Mouse (Mus musculus) layer of hippocampus, postnatal 14 days (tissue): ENCODE results near the gene 6030458C11Rik. TPM values are rescaled to one million over a fixed set of nuclear protein-coding genes. Genes with fewer than 3 reads are reported as not detected.
"Not testable (repeated sequence)": the region's sequence is repeated elsewhere in the genome, so short reads cannot be mapped to it uniquely, and the experiment has no call there.

Experiments used
- DNase-seq, 2 experiments: peaks; one replicate each; pipeline ENCODE4 v3.0.0; 2021 to 2022; ENCODE audit warnings: low spot score in 2 of 2, mixed read lengths in 1 of 2
- total RNA-seq, 2 experiments: library from RNA; stranded (reverse); gene quantifications; 2 replicates each; pipeline ENCODE4 v1.2.3; 2021

6030458C11Rik gene
- total RNA-seq, 2 experiments from 2014 or later = 24.3 to 25.8 TPM

- DNase-seq = no peak
Measured at GRCm38 (mm10) chr15:12822416-12823395, 1.7 kb downstream of the 6030458C11Rik start.

- DNase-seq = no peak
Measured at GRCm38 (mm10) chr15:12817592-12817991, 6.9 kb downstream of the 6030458C11Rik start.

GRCm38 (mm10) chr15:12812646-12813045 lies 11.8 kb downstream of the 6030458C11Rik start:
- DNase-seq = no peak

GRCm38 (mm10) chr15:12809305-12809704 lies 15.1 kb downstream of the 6030458C11Rik start:
- DNase-seq = no peak

GRCm38 (mm10) chr15:12807088-12807487 lies 17.4 kb downstream of the 6030458C11Rik start:
- DNase-seq = no peak

- DNase-seq = no peak
Measured at GRCm38 (mm10) chr15:12805071-12805470, 19.4 kb downstream of the 6030458C11Rik start.

GRCm38 (mm10) chr15:12801142-12801506 lies 23.3 kb downstream of the 6030458C11Rik start:
- DNase-seq = not testable (repeated sequence)

GRCm38 (mm10) chr15:12800405-12801141 lies 23.9 kb downstream of the 6030458C11Rik start:
- no peak for DNase-seq

- no peak for DNase-seq
Measured at GRCm38 (mm10) chr15:12798043-12798442, 26.4 kb downstream of the 6030458C11Rik start.

GRCm38 (mm10) chr15:12795909-12796470 lies 28.5 kb downstream of the 6030458C11Rik start:
- DNase-seq = no peak

- DNase-seq = peak; percentile 36 to 78
Measured at GRCm38 (mm10) chr15:12795457-12795894, 29.0 kb downstream of the 6030458C11Rik start.

- no peak for DNase-seq
Measured at GRCm38 (mm10) chr15:12794311-12794710, 30.1 kb downstream of the 6030458C11Rik start.

- no peak for DNase-seq
Measured at GRCm38 (mm10) chr15:12789406-12789867, 35.0 kb downstream of the 6030458C11Rik start.

GRCm38 (mm10) chr15:12788536-12788935 lies 35.9 kb downstream of the 6030458C11Rik start:
- no peak for DNase-seq

GRCm38 (mm10) chr15:12781729-12782326 lies 42.6 kb downstream of the 6030458C11Rik start:
- DNase-seq = no peak

GRCm38 (mm10) chr15:12781296-12781695 lies 43.2 kb downstream of the 6030458C11Rik start:
- DNase-seq = no peak

- DNase-seq = no peak
Measured at GRCm38 (mm10) chr15:12774149-12774753, 50.2 kb downstream of the 6030458C11Rik start.

GRCm38 (mm10) chr15:12770958-12771357 lies 53.5 kb downstream of the 6030458C11Rik start:
- DNase-seq = peak; percentile 30 to 64

- no peak for DNase-seq
Measured at GRCm38 (mm10) chr15:12766848-12767247, 57.6 kb downstream of the 6030458C11Rik start.

- no peak for DNase-seq
Measured at GRCm38 (mm10) chr15:12763147-12763546, 61.3 kb downstream of the 6030458C11Rik start.
